Mouse (Mus musculus) liver, embryonic 11.5 days (tissue): ENCODE data around the gene Lcn5. TPM values are rescaled to one million over a fixed set of nuclear protein-coding genes. Genes with fewer than 3 reads are reported as not detected.
"Not testable (repeated sequence)": the region's sequence is repeated elsewhere in the genome, so short reads cannot be mapped to it uniquely, and the experiment has no call there.

Source experiments
- ATAC-seq: fragments of 200-750 bp; cut with Nextera tagmentation; replicated peaks from 2 replicates; pipeline ENCODE4 v1.8.0; 2017; ENCODE audit warnings: moderate number of reproducible peaks, mild to moderate bottlenecking, moderate TSS enrichment, moderate library complexity; ENCODE audit not compliant: low FRiP score
- DNase-seq: peaks from one replicate; pipeline ENCODE4 v3.0.0-alpha.2; 2017; ENCODE audit warnings: low spot score
- H3K27ac ChIP-seq: fragments of 300-500 bp; sonication (generic); 2 replicates; pipeline ENCODE4 v1.5.1; 2014; ENCODE audit warnings: mild to moderate bottlenecking, low read depth, low read length, control low read depth
- H3K27me3 ChIP-seq: fragments of 300-500 bp; sonication (generic); replicated peaks from 2 replicates; pipeline ENCODE4 v1.6.1; 2014; ENCODE audit warnings: low read length, mixed read lengths; ENCODE audit not compliant: control insufficient read depth, insufficient read depth
- H3K36me3 ChIP-seq: fragments of 300-500 bp; sonication (generic); 2 replicates; pipeline ENCODE4 v1.6.1; 2014; ENCODE audit warnings: mild to moderate bottlenecking, low read length, moderate library complexity, mixed read lengths; ENCODE audit not compliant: control insufficient read depth, insufficient read depth
- H3K4me1 ChIP-seq: fragments of 300-500 bp; sonication (generic); replicated peaks from 2 replicates; pipeline ENCODE4 v1.6.1; 2014; ENCODE audit warnings: low read length, mixed read lengths; ENCODE audit not compliant: control insufficient read depth, insufficient read depth
- H3K4me2 ChIP-seq: fragments of 300-500 bp; sonication (generic); 2 replicates; pipeline ENCODE4 v1.6.1; 2014; ENCODE audit warnings: mild to moderate bottlenecking, control low read depth, moderate library complexity
- H3K4me3 ChIP-seq: fragments of 300-500 bp; sonication (generic); 2 replicates; pipeline ENCODE4 v1.5.1; 2014; ENCODE audit warnings: low read depth, low read length, control low read depth
- H3K9ac ChIP-seq: fragments of 300-500 bp; sonication (generic); 2 replicates; pipeline ENCODE4 v1.6.1; 2014; ENCODE audit warnings: low read depth, low read length, control low read depth
- H3K9me3 ChIP-seq: fragments of 300-500 bp; sonication (generic); 2 replicates; pipeline ENCODE4 v1.6.1; 2016; ENCODE audit warnings: low read length, inconsistent platforms, mixed read lengths; ENCODE audit not compliant: control insufficient read depth
- WGBS: fragments of 180-500 bp; shearing (Covaris S2); extraction: QIAGEN DNeasy Blood & Tissue Kit; methylation state at CpG from one replicate; pipeline ENCODE4 v1.1.7; 2014; 5-methylcytosine and 5-hydroxymethylcytosine counted together
- polyA plus RNA-seq: library from polyadenylated mRNA; unstranded; fragments of >200 nt; fragmentation: Nextera tagmentation; extraction: Ambion mirVana; gene quantifications from 2 replicates; pipeline ENCODE4 v1.2.1, GENCODE M21; 2014

Lcn5 gene
- polyA plus RNA-seq, 1 experiment from 2014 or later, result not detected

DNA sequence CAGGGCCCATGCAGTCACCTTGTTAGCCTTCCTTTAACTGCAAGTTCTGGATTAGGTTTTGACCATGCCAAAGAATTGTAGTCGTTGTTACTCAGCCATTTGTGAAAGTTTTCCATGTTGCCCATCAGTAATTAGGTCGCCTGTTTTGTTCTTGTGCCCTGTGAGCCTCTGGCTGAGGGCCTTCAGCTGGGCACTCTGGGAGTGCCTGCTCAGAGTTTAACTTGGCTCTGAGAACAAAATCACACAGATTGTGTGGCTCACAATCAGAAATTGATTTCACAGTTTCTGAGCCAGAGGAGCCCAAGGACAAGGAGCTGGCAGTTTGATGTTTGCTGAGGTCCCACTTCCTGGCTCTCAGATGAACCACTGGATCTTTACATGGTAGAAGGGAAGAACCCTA, 52.0 kb downstream of the Lcn5 start:
- not testable (repeated sequence) for H3K36me3 ChIP-seq

More for the DNA sequence above, 52.0 kb downstream of the Lcn5 start:
- DNase-seq, H3K27ac ChIP-seq, ATAC-seq, H3K4me1 ChIP-seq, H3K4me3 ChIP-seq, H3K4me2 ChIP-seq, H3K9ac ChIP-seq, H3K9me3 ChIP-seq, H3K27me3 ChIP-seq: not testable (repeated sequence)
- WGBS, result 61% methylated on average over 2 of the region's 2 CpGs

Other genes starting within 250 kb of the Lcn5 start
- gene Fut7, start 234.7 kb upstream of the Lcn5 start, polyA plus RNA-seq, result 0.09 TPM in 1 of 2 replicates, not detected in the other
- gene Abca2, start 229.2 kb upstream of the Lcn5 start, polyA plus RNA-seq, result 3.9 and 4.5 TPM in 2 replicates
- gene Clic3, start 201.1 kb upstream of the Lcn5 start, polyA plus RNA-seq, result 0.21 TPM in 1 of 2 replicates, not detected in the other
- 9.2 and 14.3 TPM in 2 replicates for gene Paxx, start 196.9 kb upstream of the Lcn5 start, polyA plus RNA-seq
- not detected in 2 replicates for gene Ptgds, start 187.9 kb upstream of the Lcn5 start, polyA plus RNA-seq
- not detected in 2 replicates for gene Lcn12, start 164.0 kb upstream of the Lcn5 start, polyA plus RNA-seq
- gene Fbxw5, start 157.2 kb upstream of the Lcn5 start, polyA plus RNA-seq, result 63.3 and 63.6 TPM in 2 replicates
- gene C8g, start 156.2 kb upstream of the Lcn5 start, polyA plus RNA-seq, result 14.9 and 16.8 TPM in 2 replicates
- 28.0 and 31.0 TPM in 2 replicates for gene Traf2, start 111.0 kb upstream of the Lcn5 start, polyA plus RNA-seq
- 367 and 380 TPM in 2 replicates for gene Edf1, start 100.1 kb upstream of the Lcn5 start, polyA plus RNA-seq
- gene Mamdc4, start 83.1 kb upstream of the Lcn5 start, polyA plus RNA-seq, result 1.3 and 1.8 TPM in 2 replicates
- gene Phpt1, start 82.7 kb upstream of the Lcn5 start, polyA plus RNA-seq, result 112 and 116 TPM in 2 replicates
- gene Ajm1, start 76.2 kb upstream of the Lcn5 start, polyA plus RNA-seq, result 0.21 TPM in 1 of 2 replicates, not detected in the other
- gene Rabl6, start 49.4 kb upstream of the Lcn5 start, polyA plus RNA-seq, result 59.3 and 67.7 TPM in 2 replicates
- 0.08 and 0.12 TPM in 2 replicates for gene Ccdc183, start 40.3 kb upstream of the Lcn5 start, polyA plus RNA-seq
- 12.1 and 13.4 TPM in 2 replicates for gene Tmem141, start 35.9 kb upstream of the Lcn5 start, polyA plus RNA-seq
- 31.1 and 33.4 TPM in 2 replicates for gene Fcna, start 29.9 kb upstream of the Lcn5 start, polyA plus RNA-seq
- gene Lcn8, start 4.8 kb upstream of the Lcn5 start, polyA plus RNA-seq, result not detected in 2 replicates
- not detected in 2 replicates for gene Lcn6, start 18.8 kb downstream of the Lcn5 start, polyA plus RNA-seq
- gene Lcn10, start 24.8 kb downstream of the Lcn5 start, polyA plus RNA-seq, result not detected in 2 replicates
- not detected in 2 replicates for gene Obp2a, start 42.1 kb downstream of the Lcn5 start, polyA plus RNA-seq
- gene Bmyc, start 48.8 kb downstream of the Lcn5 start, polyA plus RNA-seq, result 35.6 and 37.8 TPM in 2 replicates
- not detected in 2 replicates for gene Obp2b, start 79.1 kb downstream of the Lcn5 start, polyA plus RNA-seq
- not detected in 2 replicates for gene Lcn3, start 107.6 kb downstream of the Lcn5 start, polyA plus RNA-seq
- not detected in 2 replicates for gene Lcn11, start 119.1 kb downstream of the Lcn5 start, polyA plus RNA-seq
- not detected in 2 replicates for gene Gm13539, start 124.3 kb downstream of the Lcn5 start, polyA plus RNA-seq
- not detected in 2 replicates for gene Glt6d1, start 157.9 kb downstream of the Lcn5 start, polyA plus RNA-seq
- gene Lcn9, start 165.2 kb downstream of the Lcn5 start, polyA plus RNA-seq, result not detected in 2 replicates
- gene Sohlh1, start 189.3 kb downstream of the Lcn5 start, polyA plus RNA-seq, result not detected in 2 replicates
- 0.33 TPM in 1 of 2 replicates, not detected in the other for gene Kcnt1, start 205.8 kb downstream of the Lcn5 start, polyA plus RNA-seq